In the genomic region with DNA sequence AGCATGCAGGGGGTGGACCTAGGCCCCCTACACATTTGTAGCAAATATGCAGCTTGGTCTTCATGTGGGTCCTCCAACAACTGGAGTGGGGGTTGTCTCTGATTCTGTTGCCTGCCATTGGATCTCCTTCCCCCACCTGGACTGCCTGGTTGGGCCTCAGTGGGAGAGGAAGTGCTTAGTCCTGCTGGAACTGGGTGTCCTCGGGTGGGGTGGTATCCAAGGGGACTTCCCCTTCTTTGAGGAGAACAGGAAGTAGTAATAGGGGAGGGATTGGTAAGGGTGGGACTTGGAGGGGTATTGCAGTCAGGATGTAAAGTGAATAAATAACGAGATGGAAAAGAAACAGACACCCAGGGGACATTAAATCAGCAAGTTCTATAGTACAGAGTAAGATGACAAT, we compare ENCODE assay signal across 26 mouse cellular contexts. TPM values are rescaled to one million over a fixed set of nuclear protein-coding genes. Genes with fewer than 3 reads are reported as not detected.
"Had no signal": no experiment of that assay in that cellular context is flagged by ENCODE, and none has a peak within 500 bp of the region (broad histone marks: within the 10 kb centered on the region; RNA-seq: fewer than 3 reads in every experiment).

No protein-coding gene starts in this region.

- H3K4me2 ChIP-seq: liver, embryonic 13.5 days; liver, embryonic 15.5 days; lung, embryonic 15.5 days; midbrain, embryonic 12.5 days; neural tube, embryonic 13.5 days; neural tube, embryonic 15.5 days; stomach, embryonic 15.5 days had no signal

- H3K4me3 ChIP-seq: liver, embryonic 13.5 days; liver, embryonic 15.5 days; lung, embryonic 15.5 days; midbrain, embryonic 10.5 days; midbrain, embryonic 12.5 days; myocyte; neural tube, embryonic 13.5 days; neural tube, embryonic 15.5 days; stomach, embryonic 15.5 days had no signal

- H3K27ac ChIP-seq: liver, embryonic 13.5 days; liver, embryonic 15.5 days; lung, embryonic 15.5 days; macrophage; midbrain, embryonic 10.5 days; midbrain, embryonic 12.5 days; neural tube, embryonic 13.5 days; neural tube, embryonic 15.5 days; stomach, embryonic 15.5 days; stomach, postnatal 0 days had no signal

- ATAC-seq: midbrain, embryonic 16.5 days had no signal

- H3K9ac ChIP-seq: liver, embryonic 13.5 days; liver, embryonic 15.5 days; liver, postnatal 0 days; lung, embryonic 15.5 days; midbrain, embryonic 12.5 days; neural tube, embryonic 13.5 days; neural tube, embryonic 15.5 days; stomach, embryonic 15.5 days had no signal

- H3K9me3 ChIP-seq: liver, embryonic 13.5 days; liver, embryonic 15.5 days; lung, embryonic 15.5 days; midbrain, embryonic 10.5 days; midbrain, embryonic 12.5 days; neural tube, embryonic 13.5 days; neural tube, embryonic 15.5 days; stomach, embryonic 15.5 days had no signal

- H3K27me3 ChIP-seq: lung, embryonic 15.5 days; neural tube, embryonic 15.5 days; stomach, embryonic 15.5 days had no signal

- H3K36me3 ChIP-seq: liver, embryonic 13.5 days; liver, embryonic 15.5 days; lung, embryonic 15.5 days; midbrain, embryonic 10.5 days; midbrain, embryonic 12.5 days; neural tube, embryonic 13.5 days; neural tube, embryonic 15.5 days; stomach, embryonic 15.5 days had no signal

- DNase-seq: liver, embryonic 13.5 days; lung, adult 2 months; lung, postnatal 10 days; midbrain, embryonic 14.5 days; retina, postnatal 1 day; right cerebral cortex, adult 18-20 months; right cerebral cortex, postnatal 25 days; right cerebral cortex, postnatal 4 days; spleen, adult 18-20 months; thymus, adult 2 months; thymus, postnatal 25 days; thymus, postnatal 4 days had no signal

- H3K4me1 ChIP-seq: liver, embryonic 13.5 days; liver, embryonic 15.5 days had no signal

RNA-seq across cellular contexts. Expression of gene Cfap69, which starts 5.4 kb away (rescaled TPM):
- total RNA-seq: megakaryocyte, adult 5-6 weeks; megakaryocyte-erythroid progenitor cell, adult 5-6 weeks had no signal
- polyA plus RNA-seq: macrophage had no signal

RNA-seq across cellular contexts. Expression of gene Steap2, which starts 35.7 kb away (rescaled TPM):
- total RNA-seq: megakaryocyte, adult 5-6 weeks; megakaryocyte-erythroid progenitor cell, adult 5-6 weeks had no signal
- polyA plus RNA-seq: macrophage had no signal
